Mouse (Mus musculus) small intestine, adult 2 months (tissue): ENCODE measurements around the gene Coasy.

ENCODE experiments used
- CTCF ChIP-seq: fragments of 200-500 bp; IDR thresholded peaks from 2 replicates; pipeline ENCODE4 v1.5.1; 2012; ENCODE audit warnings: low read depth, mild to moderate bottlenecking, control low read depth, inconsistent platforms, low read length, moderate library complexity, mixed read lengths; ENCODE audit not compliant: insufficient replicate concordance, insufficient read length; ENCODE audit errors: extremely low read depth
- POLR2A ChIP-seq: fragments of 200-500 bp; IDR thresholded peaks from 2 replicates; pipeline ENCODE4 v1.6.1; 2012; ENCODE audit warnings: low read depth, mild to moderate bottlenecking, control low read depth, inconsistent platforms, low read length, moderate library complexity

- TF ChIP-seq POLR2A (no peak), CTCF (no peak)
These were observed 27.0 kb downstream of the Coasy start for GRCm38 (mm10) chr11:101109351-101109750.
